Mouse (Mus musculus) mesoderm, embryonic 11.5 days (tissue): ENCODE measurements around the gene Srm.

ENCODE experiments used
- DNase-seq: peaks from one replicate; pipeline ENCODE4 v3.0.0-alpha.2; 2012; ENCODE audit warnings: low read depth, low spot score

The Srm gene

DNA sequence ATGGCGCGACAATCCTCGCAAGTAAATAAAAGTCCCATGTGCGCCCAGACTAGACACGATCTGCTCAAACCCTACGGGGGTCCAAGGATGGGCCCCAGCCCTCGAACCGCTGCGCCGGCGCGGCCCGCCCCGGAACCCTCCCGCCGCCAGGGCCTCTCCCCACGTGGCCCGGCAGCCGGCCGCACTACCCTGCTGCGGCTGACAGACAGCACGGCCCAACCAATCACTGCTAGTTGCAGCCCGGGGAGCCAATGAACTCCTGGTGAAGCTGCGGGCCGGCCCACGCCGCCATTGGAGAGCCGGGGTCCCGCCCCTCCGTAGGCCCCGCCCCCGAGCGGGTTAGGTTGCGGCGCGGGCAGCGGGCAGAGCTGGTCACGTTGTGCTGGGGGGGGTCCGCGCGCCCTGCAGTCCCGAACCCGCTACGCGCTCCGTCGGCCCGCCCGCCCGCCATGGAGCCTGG, at the start of gene Srm:
TSS of gene Srm (plus strand) at position 333 of the 460 bp plus-strand sequence.
- peak; percentile 97 for DNase-seq

DNA sequence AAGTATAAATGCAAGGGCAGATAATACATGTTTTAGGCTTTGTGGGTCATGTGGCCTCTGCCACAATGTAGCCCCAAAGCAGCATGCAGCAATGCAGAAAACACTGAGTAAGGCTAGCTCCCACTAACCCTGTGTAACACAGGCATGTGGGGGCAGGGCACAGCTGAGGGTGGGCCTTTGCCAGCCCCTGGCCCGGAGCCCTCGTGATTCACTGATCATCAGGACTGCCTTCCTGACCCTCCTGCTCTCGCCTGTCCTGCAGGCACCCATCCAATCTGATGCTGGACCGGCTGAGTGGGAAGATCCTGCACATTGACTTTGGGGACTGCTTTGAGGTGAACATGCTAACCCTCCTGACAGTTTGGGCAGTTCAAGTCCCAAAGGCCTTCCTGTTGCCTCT, 42.2 kb upstream of the Srm start:
- no peak for DNase-seq

DNA sequence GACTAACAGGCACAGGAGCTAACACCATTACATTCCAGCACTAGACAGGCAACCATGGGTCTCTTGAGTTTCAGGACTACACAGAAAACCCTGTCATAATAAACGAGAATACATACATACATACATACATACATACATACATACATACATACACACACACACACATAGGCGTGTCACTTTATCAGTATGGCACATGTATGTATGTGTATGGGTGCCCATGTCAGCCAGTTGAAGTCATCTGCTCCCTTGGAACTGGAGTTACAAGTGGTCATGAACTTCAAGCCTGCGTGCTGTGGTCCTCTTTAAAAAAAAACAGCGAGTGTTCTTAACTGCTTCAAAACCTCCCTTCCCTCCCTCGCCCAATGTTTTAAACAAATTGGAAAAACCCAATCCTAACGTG, 33.5 kb upstream of the Srm start:
- no peak for DNase-seq

DNA sequence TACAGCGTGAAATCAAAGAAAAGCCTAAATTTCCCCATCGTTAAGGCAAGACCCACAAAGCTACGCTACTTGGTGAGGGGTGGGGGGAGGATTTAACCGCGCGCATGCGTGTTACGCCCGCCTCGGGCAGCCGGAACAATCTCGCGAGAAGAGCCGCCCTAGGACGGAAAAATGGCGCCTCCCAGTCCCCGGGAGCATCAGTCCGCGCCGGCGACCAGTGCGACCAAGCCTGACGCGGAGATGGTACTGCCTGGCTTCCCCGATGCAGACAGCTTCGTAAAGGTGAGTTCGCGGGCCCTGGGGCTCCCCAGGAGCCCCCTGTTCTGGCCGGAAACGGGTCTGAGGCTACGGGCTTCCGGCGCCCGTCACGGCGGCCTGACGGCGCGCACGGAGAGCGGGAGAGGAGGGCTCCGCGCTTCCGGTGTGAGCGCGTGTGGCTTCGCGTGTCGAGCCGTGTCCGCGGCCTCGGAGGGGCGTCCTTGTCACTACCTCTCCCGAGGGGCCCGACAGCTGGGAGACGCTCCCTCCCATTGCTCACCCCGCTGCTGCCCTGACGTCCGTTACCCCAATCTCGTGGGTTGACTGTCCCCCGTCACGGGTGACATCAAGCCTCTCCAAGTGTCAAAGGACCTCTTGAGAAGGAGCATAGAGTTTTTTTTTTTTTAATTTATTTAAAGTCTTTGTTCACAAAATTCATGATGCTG, 32.9 kb upstream of the Srm start, which contains the start of gene Exosc10:
TSS of gene Exosc10 (plus strand) at position 133 of the 704 bp plus-strand sequence.
- DNase-seq: peak; percentile 89

DNA sequence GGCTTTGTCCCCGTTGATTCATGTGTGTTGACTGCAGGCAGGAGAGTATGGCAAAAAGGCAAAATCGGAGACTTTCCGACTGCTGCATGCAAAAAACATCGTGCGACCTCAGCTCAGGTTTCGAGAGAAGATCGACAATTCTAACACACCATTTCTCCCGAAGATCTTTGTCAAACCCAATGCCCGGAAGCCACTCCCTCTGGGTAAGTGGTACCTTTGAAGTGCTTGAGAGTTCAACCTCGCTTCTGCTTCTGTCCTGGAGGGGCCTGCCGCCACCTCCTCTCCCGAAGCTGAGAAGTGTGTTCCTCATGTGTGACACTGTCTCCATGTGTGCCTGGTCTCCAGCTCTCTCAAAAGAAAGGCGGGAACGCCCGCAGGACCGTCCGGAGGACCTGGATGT, 28.6 kb upstream of the Srm start:
- no peak for DNase-seq

DNA sequence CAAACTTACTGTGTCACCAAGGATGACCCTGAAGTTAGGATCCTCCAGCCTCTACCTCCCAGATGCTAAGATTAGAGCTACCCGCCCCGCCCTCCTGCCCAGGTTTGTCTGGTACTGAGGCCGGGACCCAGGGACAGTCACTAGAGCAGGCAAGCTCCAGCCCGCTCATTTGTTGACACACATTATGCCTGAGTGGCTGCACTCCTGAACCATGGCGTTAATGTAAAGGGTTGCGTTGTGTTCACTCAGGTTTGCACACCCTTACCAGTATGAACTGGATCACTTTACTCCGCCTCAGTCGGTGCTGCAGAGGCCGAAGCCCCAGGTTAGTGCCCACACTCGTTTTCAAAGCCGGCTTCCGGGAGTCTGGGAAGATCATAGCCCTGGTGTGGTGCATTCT, 27.7 kb upstream of the Srm start:
- DNase-seq: no peak

DNA sequence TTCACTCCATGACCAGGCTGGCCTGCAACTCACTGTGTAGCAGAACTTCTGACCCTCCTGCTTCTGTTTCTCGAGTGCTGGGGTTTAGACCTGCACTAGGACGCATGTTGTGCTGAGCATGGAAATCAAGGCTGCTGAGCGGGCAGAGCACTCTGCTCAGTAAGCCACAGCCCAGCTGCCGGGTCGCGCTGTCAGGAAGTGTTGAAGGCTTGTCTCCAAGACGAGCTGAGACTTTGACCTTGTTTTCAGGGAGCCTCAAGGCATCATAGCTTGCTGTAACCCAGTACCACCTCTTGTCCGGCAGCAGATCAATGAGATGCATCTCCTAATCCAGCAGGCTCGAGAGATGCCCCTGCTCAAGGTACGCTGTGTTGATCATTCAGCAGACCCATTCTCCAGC, 21.2 kb upstream of the Srm start:
- no peak for DNase-seq

DNA sequence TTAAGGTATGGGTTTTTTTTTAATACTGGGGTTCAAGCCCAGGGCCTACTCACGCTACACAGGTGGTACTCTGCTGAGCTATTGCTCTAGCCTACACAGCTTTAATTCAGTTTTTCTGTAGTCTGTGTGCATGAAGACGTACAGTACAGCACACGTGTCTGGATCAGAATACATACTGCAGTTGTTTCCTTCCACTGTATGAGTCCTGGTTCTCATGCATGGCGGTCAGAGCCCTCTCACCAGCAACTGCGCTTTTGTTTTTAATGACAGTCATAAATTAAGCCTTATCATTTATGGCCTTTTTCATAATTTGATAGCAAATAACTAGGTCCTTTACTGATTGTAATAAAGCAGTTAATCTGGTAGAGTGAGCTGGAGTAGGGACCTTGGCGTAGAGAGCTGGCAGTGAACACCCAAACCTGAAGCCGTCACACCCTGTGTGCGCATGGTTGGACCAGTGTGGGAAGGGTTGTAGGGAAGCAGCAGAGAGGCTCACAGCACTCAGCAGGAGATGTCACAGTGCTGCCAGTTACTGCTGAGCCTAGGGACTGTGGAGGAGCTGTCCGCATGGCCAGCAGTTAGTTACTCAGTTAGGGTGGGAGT, 20.5 kb upstream of the Srm start:
- DNase-seq: no peak

DNA sequence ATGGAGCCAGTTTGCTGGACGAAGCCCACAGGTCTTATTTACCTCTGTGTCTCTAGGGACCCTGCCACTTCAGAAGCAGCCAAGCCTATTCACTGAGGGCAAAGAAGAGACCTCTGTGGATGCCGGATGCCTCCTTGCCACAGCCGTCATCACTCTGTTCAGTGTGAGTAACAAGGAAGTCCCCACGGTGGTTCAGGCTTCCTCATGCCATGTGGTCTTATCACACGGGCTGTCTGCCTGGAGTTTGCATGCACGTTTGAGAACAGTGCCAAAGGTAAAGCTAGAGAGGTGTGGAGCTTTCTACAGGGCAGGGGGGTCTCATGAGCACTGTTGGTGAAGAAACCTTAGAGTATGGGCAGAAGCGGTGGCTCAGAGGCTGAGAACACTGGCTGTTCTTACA, 18.1 kb upstream of the Srm start:
- no peak for DNase-seq

DNA sequence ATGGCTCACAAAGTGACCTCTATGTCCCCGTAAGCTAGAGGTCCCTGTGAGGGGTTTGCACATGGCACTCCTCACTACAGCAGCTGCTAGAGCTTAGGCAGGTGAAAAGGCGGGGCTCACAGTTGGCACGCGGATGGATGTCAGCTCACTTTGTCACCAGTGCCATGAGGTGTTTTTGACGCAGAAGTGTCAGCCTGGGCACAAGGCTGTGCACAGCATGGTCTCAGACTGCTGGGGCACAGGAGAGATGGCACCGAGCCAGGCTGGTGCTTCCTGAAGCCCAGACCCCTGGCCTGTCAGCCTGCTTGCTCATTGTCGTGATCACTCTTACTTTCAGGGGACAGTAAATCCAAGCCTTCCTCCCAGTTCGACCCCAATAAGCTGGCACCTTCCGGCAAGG, 10.5 kb upstream of the Srm start:
- no peak for DNase-seq

DNA sequence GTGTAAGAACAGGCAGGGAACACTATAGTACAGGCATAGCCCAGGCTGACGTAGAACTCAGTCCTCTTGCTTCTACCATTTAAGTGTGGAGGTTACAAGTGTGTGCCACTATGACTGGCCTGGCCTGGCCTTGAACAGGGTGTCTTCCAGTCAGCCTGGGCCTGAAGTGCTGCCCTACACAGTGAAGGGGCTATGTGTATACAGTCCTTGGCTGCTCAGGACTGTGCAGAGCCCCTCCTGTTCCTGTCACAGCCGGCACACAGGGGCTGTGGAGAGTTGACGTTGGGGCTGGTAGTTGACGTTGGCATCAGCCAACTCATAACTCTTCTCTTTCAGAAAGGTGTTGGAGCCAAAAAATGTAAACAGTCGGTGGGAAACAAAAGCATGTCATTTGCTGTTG, 9.9 kb upstream of the Srm start:
- no peak for DNase-seq

DNA sequence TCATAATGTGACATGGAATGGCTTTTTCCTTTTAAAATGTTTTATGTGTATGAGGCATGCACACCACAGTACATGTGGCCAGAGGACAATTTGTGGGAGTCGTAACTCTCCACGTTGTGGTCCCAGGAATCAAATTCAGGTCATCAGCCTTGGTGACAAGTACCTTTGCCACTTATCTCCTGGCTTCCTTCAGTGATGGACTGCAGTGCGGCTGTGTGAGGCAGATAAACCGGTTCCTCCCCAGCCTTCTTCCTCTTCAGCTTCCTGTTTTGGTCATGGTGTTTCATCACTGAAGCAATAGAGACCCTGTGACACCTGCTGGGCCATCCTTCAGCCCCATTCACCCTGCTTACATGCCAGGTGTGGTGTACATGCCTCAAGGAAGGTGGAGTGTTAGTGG, 8.0 kb upstream of the Srm start:
- no peak for DNase-seq

DNA sequence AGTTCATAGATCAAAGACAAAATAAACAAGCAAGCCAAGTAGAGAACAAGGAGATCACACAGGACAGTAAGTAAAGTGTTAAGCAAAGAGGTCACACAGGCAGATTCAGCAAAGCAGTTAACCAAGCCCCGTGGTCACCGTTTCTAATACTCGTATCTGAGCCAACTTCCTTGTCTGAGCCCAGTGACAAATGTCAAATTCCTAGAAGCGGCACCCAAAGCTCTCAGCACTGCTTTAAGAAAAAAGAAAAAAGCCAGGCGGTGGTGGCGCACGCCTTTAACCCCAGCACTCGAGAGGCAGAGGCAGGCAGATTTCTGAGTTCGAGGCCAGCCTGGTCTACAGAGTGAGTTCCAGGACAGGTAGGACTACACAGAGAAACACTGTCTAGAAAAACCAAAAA, 4.7 kb upstream of the Srm start:
- DNase-seq: no peak

DNA sequence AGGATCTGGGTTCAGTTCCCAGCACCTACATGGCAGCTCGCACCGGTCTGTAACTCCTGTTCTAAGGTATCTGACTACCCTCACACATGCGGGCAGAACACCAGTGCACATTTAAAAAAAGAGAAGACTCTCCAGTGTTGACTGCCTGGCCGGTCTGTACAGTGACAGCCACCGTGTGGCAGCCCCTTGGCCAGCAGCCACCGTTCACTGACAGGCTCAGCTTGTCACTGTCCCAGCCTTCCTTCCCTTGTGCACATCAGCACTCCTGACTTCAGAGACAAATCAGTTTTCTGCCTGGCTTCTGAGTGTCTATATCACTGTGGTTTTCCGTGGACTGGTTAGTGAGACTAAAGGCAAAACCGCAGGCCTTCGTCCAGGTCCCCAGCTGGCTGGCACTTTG, 2.5 kb upstream of the Srm start:
- DNase-seq: no peak

DNA sequence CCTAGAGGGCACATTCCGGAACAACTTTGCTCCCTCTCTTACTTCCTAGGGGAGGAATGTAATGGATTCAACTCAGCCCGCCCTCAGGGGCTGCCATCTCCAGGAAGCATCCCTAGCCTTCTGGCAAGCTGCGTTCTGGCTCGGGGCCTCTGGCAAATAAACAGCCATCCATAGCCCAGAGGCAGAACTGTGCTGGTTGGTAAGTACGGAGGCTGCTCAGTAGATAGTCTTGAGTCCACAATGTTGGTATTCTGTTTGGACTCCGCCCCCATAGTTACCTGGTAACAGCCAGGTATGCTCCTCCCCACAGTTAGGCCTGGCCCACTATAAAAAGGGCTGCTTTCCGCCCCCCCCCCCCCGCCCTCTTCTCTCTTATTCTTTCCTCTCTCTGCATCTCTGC, 1.7 kb upstream of the Srm start:
- DNase-seq: no peak

DNA sequence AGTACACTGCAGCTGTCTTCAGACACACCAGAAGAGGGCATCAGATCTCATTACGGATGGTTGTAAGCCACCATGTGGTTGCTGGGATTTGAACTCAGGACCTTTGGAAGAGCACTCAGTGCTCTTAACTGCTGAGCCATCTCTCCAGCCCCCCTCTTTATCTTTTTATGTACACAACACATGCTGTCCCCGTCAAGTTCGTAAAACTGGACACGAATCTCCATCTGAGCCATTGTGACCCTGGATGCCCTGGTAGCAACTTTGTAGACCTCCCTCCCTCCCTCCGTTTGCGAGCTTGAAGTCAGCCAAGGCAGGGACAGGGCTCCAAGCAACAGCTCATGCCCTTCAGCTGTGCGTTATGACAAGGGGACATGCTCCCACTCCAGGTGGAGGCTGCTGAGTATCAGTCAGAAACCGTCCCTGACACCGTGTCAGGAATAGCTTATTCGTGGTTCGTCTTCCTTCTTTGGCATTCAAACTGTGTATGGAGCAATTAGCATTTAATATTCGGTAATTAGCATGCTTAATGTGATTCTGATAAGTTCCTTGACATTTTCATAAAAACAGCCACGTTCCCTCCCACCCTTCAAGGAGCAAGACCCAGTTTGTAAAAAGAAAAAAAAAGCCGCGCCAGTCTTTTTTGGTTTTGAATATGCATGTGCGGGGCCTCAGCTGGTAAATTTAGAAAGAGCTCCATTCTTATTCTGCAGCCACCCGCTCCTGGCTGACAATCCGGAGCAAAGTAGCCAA, 707 bp upstream of the Srm start:
- peak; percentile 39 for DNase-seq

DNA sequence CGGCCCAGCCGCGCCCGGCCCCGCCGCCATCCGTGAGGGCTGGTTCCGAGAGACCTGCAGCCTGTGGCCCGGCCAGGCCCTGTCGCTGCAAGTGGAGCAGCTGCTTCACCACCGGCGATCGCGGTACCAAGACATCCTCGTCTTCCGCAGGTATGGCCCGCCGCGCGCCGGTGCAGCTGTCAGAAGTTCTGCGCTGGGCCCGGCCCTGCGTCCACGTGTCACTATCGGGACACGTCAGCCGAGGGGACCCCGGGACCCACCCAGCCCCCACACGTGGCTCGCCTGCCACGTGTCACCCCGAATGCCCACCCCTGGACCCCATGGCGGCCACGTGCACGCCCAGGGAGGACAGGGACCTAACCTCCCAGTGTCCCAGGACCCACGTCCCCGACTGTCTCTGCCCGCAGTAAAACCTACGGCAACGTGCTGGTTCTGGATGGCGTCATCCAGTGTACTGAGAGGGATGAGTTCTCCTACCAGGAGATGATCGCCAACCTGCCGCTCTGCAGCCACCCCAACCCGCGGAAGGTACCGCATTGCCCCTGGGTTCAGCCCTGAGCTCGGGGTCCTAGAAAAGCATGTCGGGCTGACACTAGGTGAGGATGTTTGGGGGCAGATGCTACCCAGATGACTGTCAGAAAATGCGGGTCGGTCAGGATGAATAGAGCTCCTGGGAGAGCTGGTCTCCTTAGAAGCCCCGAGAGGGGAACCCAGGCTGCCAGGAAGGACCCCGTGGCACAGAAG, 506 bp downstream of the Srm start:
- peak; percentile 50 for DNase-seq

DNA sequence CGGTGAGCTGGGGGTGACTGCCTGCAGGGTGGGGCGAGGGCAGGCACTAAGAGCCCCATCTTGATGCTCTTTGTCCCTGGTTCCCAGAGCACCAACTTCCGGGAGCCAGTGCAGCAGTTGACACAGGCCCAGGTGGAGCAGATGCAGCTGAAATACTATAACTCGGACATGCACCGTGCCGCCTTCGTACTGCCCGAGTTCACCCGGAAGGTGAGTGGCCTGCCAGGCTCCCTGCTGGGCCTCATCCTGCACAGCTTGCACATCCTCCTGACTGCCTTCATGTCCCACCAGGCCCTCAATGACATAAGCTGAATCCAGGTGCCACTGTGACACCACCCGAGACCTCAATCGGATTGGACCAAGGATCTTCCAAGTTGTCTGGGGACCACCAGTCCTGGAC, 2.7 kb downstream of the Srm start:
- DNase-seq: no peak

DNA sequence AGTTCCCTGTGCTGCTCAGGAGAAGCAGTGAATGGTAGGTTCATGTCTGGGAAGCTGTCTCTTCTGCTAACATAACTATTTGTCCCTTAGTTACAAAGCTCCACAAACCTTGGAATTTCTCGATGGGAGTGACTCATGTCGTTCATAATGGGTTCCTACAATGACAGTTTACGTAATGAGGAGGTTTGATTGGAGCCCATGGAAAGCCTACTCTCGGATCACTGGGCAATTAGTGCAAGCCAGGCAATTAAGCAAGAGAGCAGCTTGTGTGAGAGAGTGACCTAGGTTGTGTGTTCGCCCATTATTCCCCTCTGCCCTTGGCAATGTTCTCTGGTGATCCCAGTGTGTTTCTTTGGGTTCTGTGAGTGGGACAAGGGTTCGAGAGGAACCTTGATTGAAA, 4.6 kb downstream of the Srm start:
- DNase-seq: no peak

DNA sequence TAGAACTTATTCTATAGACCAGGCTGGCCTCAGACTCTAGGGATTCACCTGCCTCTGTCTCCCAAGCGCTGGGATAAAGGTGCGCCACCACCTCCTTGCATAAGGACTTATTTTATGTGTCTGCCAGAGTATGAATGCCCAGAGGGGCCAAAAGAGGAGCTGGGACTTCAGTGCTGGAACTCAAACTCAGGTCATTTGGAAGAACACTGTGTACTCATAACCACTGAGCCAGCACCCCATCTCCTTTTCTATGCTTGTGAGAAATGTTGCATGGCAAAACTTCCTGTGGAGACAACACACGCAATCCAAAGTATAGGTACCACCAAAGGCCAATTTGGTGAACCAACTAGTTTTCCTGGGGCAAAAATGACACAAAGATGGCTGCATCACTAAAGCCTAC, 5.4 kb downstream of the Srm start:
- DNase-seq: no peak

DNA sequence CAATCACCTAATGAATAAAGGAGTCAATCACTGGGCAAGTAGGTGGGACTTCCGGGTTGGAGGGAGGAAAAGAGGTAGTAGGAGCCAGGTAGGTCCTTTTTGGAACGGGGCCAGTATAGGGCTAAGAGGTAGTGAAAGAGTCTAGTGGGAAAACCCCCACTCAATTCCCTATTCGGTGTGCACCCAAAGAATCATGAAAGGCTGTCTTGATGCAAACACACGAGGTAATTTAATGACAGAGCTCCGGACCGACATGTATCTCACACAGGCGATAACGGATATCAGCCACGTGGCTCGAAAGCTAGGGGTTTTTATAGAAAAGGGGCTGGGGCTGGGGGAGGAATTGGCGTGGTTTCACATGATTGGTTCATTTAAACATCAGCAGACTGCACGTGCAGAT, 7.5 kb downstream of the Srm start:
- no peak for DNase-seq

DNA sequence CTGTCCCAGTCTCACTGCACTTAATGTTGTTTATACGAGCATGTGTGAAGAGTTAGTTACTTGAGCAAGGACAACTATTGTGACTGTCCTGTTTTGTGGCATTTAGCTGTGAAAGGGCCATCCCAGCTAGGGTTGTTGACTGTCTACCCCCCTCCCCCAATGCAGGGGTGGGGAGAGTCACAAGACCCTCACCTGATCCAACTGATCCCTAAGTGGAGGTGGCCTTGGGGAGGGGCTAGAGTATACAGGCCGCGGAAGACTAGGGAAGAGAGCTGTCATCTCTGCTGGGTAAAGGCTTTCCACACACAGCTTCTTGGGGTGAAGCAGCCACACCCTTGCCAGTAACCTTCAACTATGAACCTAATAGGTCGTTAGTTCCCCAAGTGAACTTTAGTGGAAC, 9.0 kb downstream of the Srm start:
- DNase-seq: no peak
